Mouse (Mus musculus): ENCODE measurements around the gene Oosp1. TPM values are rescaled to one million over a fixed set of nuclear protein-coding genes. Genes with fewer than 3 reads are reported as not detected.

Oosp1 gene
- polyA plus RNA-seq, 1 experiment from 2014 or later: not detected

- H3K4me1 ChIP-seq (ENCODE audit: control insufficient read depth, insufficient read depth, low read length): no peaks in the 10 kb centered on the region
- no peak overlapping the region for H3K4me3 ChIP-seq (ENCODE audit: low read depth, low read length)
- WGBS: 72% methylated on average over 4 of the region's 4 CpGs
- no peaks in the 10 kb centered on the region for H3K27me3 ChIP-seq (ENCODE audit: control insufficient read depth, insufficient read depth, low read length)
- H3K4me2 ChIP-seq (ENCODE audit: low read depth): no peak overlapping the region
- no peak overlapping the region for H3K27ac ChIP-seq (ENCODE audit: low read depth, low read length)
- no peak overlapping the region for H3K9ac ChIP-seq (ENCODE audit: low read length)
- H3K36me3 ChIP-seq (ENCODE audit: control insufficient read depth, insufficient read depth, low read length): no peaks in the 10 kb centered on the region
- no peaks in the 10 kb centered on the region for H3K9me3 ChIP-seq (ENCODE audit: control insufficient read depth, low read length)
- DNase-seq (ENCODE audit: low spot score) (no peak), ATAC-seq (ENCODE audit: insufficient read depth, low FRiP score, low TSS enrichment) (no peak)
Measured at GRCm38 (mm10) chr19:11639038-11639437, 51.9 kb downstream of the Oosp1 start.

- Histone ChIP-seq H3K27me3 (ENCODE audit: control insufficient read depth, insufficient read depth, low read length) (no peaks in the 10 kb centered on the region), H3K4me3 (ENCODE audit: low read depth, low read length) (no peak overlapping the region), H3K9me3 (ENCODE audit: control insufficient read depth, low read length) (no peaks in the 10 kb centered on the region), H3K9ac (ENCODE audit: low read length) (no peak overlapping the region), H3K27ac (ENCODE audit: low read depth, low read length) (no peak overlapping the region), H3K4me2 (ENCODE audit: low read depth) (no peak overlapping the region), H3K4me1 (ENCODE audit: control insufficient read depth, insufficient read depth, low read length) (no peaks in the 10 kb centered on the region), H3K36me3 (ENCODE audit: control insufficient read depth, insufficient read depth, low read length) (no peaks in the 10 kb centered on the region)
- DNase-seq (ENCODE audit: low spot score) (no peak), ATAC-seq (ENCODE audit: insufficient read depth, low FRiP score, low TSS enrichment) (no peak)
- WGBS: 81% methylated on average over 5 of the region's 5 CpGs
Measured at GRCm38 (mm10) chr19:11635572-11635971, 55.4 kb downstream of the Oosp1 start.

- Histone ChIP-seq H3K4me2 (ENCODE audit: low read depth) (no peak overlapping the region), H3K9ac (ENCODE audit: low read length) (no peak overlapping the region), H3K4me3 (ENCODE audit: low read depth, low read length) (no peak overlapping the region), H3K4me1 (ENCODE audit: control insufficient read depth, insufficient read depth, low read length) (no peaks in the 10 kb centered on the region), H3K36me3 (ENCODE audit: control insufficient read depth, insufficient read depth, low read length) (no peaks in the 10 kb centered on the region), H3K27ac (ENCODE audit: low read depth, low read length) (no peak overlapping the region), H3K9me3 (ENCODE audit: control insufficient read depth, low read length) (no peaks in the 10 kb centered on the region), H3K27me3 (ENCODE audit: control insufficient read depth, insufficient read depth, low read length) (no peaks in the 10 kb centered on the region)
- WGBS: 82% methylated on average over 2 of the region's 2 CpGs
- no peak for ATAC-seq (ENCODE audit: insufficient read depth, low FRiP score, low TSS enrichment)
- DNase-seq (ENCODE audit: low spot score): no peak
Measured at GRCm38 (mm10) chr19:11634330-11634729, 56.6 kb downstream of the Oosp1 start.

- no peaks in the 10 kb centered on the region for H3K4me1 ChIP-seq (ENCODE audit: control insufficient read depth, insufficient read depth, low read length)
- no peaks in the 10 kb centered on the region for H3K9me3 ChIP-seq (ENCODE audit: control insufficient read depth, low read length)
- no peaks in the 10 kb centered on the region for H3K36me3 ChIP-seq (ENCODE audit: control insufficient read depth, insufficient read depth, low read length)
- H3K4me2 ChIP-seq (ENCODE audit: low read depth): no peak overlapping the region
- no peak for ATAC-seq (ENCODE audit: insufficient read depth, low FRiP score, low TSS enrichment)
- H3K9ac ChIP-seq (ENCODE audit: low read length): no peak overlapping the region
- H3K27me3 ChIP-seq (ENCODE audit: control insufficient read depth, insufficient read depth, low read length): no peaks in the 10 kb centered on the region
- H3K4me3 ChIP-seq (ENCODE audit: low read depth, low read length): no peak overlapping the region
- no peak for DNase-seq (ENCODE audit: low spot score)
- WGBS: 91% methylated on average over 1 of the region's 1 CpGs
- H3K27ac ChIP-seq (ENCODE audit: low read depth, low read length): no peak overlapping the region
Measured at GRCm38 (mm10) chr19:11633732-11634131, 57.2 kb downstream of the Oosp1 start.

GRCm38 (mm10) chr19:11625231-11625630 is 65.7 kb downstream of the Oosp1 start:
- no peak overlapping the region for H3K27ac ChIP-seq (ENCODE audit: low read depth, low read length)
- no peaks in the 10 kb centered on the region for H3K4me1 ChIP-seq (ENCODE audit: control insufficient read depth, insufficient read depth, low read length)
- no peaks in the 10 kb centered on the region for H3K27me3 ChIP-seq (ENCODE audit: control insufficient read depth, insufficient read depth, low read length)
- H3K36me3 ChIP-seq (ENCODE audit: control insufficient read depth, insufficient read depth, low read length): no peaks in the 10 kb centered on the region
- WGBS: 57% methylated on average over 5 of the region's 5 CpGs
- H3K4me2 ChIP-seq (ENCODE audit: low read depth): no peak overlapping the region
- no peaks in the 10 kb centered on the region for H3K9me3 ChIP-seq (ENCODE audit: control insufficient read depth, low read length)
- DNase-seq (ENCODE audit: low spot score): no peak
- H3K4me3 ChIP-seq (ENCODE audit: low read depth, low read length): no peak overlapping the region
- no peak overlapping the region for H3K9ac ChIP-seq (ENCODE audit: low read length)
- ATAC-seq (ENCODE audit: insufficient read depth, low FRiP score, low TSS enrichment): no peak

- H3K27me3 ChIP-seq (ENCODE audit: control insufficient read depth, insufficient read depth, low read length): no peaks in the 10 kb centered on the region
- H3K4me3 ChIP-seq (ENCODE audit: low read depth, low read length): no peak overlapping the region
- no peaks in the 10 kb centered on the region for H3K36me3 ChIP-seq (ENCODE audit: control insufficient read depth, insufficient read depth, low read length)
- H3K4me2 ChIP-seq (ENCODE audit: low read depth): no peak overlapping the region
- ATAC-seq (ENCODE audit: insufficient read depth, low FRiP score, low TSS enrichment) (no peak), DNase-seq (ENCODE audit: low spot score) (no peak)
- no peak overlapping the region for H3K9ac ChIP-seq (ENCODE audit: low read length)
- no peaks in the 10 kb centered on the region for H3K4me1 ChIP-seq (ENCODE audit: control insufficient read depth, insufficient read depth, low read length)
- no peaks in the 10 kb centered on the region for H3K9me3 ChIP-seq (ENCODE audit: control insufficient read depth, low read length)
- no peak overlapping the region for H3K27ac ChIP-seq (ENCODE audit: low read depth, low read length)
Measured at GRCm38 (mm10) chr19:11624800-11625199, 66.2 kb downstream of the Oosp1 start.

- DNase-seq (ENCODE audit: low spot score) (no peak), ATAC-seq (ENCODE audit: insufficient read depth, low FRiP score, low TSS enrichment) (no peak)
- Histone ChIP-seq H3K9me3 (ENCODE audit: control insufficient read depth, low read length) (no peaks in the 10 kb centered on the region), H3K27me3 (ENCODE audit: control insufficient read depth, insufficient read depth, low read length) (no peaks in the 10 kb centered on the region), H3K27ac (ENCODE audit: low read depth, low read length) (no peak within 1 kb of the TSS), H3K36me3 (ENCODE audit: control insufficient read depth, insufficient read depth, low read length) (no peaks in the 10 kb centered on the region), H3K9ac (ENCODE audit: low read length) (no peak within 1 kb of the TSS), H3K4me2 (ENCODE audit: low read depth) (no peak within 1 kb of the TSS), H3K4me1 (ENCODE audit: control insufficient read depth, insufficient read depth, low read length) (no peaks in the 10 kb centered on the region), H3K4me3 (ENCODE audit: low read depth, low read length) (no peak within 1 kb of the TSS)
- 89% methylated on average over 2 of the region's 2 CpGs for WGBS
Measured at GRCm38 (mm10) chr19:11623551-11623950, 67.4 kb downstream of the Oosp1 start, which contains the start of gene Ms4a2. Gene Ms4a2 (minus strand): TSS chr19:11623719.

GRCm38 (mm10) chr19:11617983-11618382 is 73.0 kb downstream of the Oosp1 start:
- no peaks in the 10 kb centered on the region for H3K4me1 ChIP-seq (ENCODE audit: control insufficient read depth, insufficient read depth, low read length)
- H3K9ac ChIP-seq (ENCODE audit: low read length): no peak overlapping the region
- no peak overlapping the region for H3K27ac ChIP-seq (ENCODE audit: low read depth, low read length)
- no peaks in the 10 kb centered on the region for H3K27me3 ChIP-seq (ENCODE audit: control insufficient read depth, insufficient read depth, low read length)
- no peaks in the 10 kb centered on the region for H3K36me3 ChIP-seq (ENCODE audit: control insufficient read depth, insufficient read depth, low read length)
- no peaks in the 10 kb centered on the region for H3K9me3 ChIP-seq (ENCODE audit: control insufficient read depth, low read length)
- DNase-seq (ENCODE audit: low spot score): no peak
- no peak for ATAC-seq (ENCODE audit: insufficient read depth, low FRiP score, low TSS enrichment)
- no peak overlapping the region for H3K4me2 ChIP-seq (ENCODE audit: low read depth)
- H3K4me3 ChIP-seq (ENCODE audit: low read depth, low read length): no peak overlapping the region

Measured in neural tube, embryonic 11.5 days (tissue).